Mouse (Mus musculus): ENCODE measurements around the gene Gpha2. TPM values are rescaled to one million over a fixed set of nuclear protein-coding genes. Genes with fewer than 3 reads are reported as not detected.

The Gpha2 gene
- polyA plus RNA-seq, 1 experiment from 2014 or later, result 0.41 TPM

MicroRNAs encoded within 50 kb of the gene (microRNA counts, 519-probe panel; counts per million panel counts)
- 4,122 counts per million, percentile 95 among the panel's probes with 10 or more counts for microRNA mmu-miR-192

Other genes with a start within 250 kb of the Gpha2 start
- not detected in 2 replicates for gene Slc22a20, start 240.2 kb upstream of the Gpha2 start, polyA plus RNA-seq (2015; fragmentation: Nextera tagmentation; extraction: Ambion mirVana)
- gene Capn1, start 210.5 kb upstream of the Gpha2 start, polyA plus RNA-seq (2015; fragmentation: Nextera tagmentation; extraction: Ambion mirVana), result 10.3 and 10.4 TPM in 2 replicates
- 24.2 and 27.4 TPM in 2 replicates for gene Syvn1, start 179.8 kb upstream of the Gpha2 start, polyA plus RNA-seq (2015; fragmentation: Nextera tagmentation; extraction: Ambion mirVana)
- gene Mrpl49, start 168.6 kb upstream of the Gpha2 start, polyA plus RNA-seq (2015; fragmentation: Nextera tagmentation; extraction: Ambion mirVana), result 72.7 and 78.4 TPM in 2 replicates
- gene Fau, start 168.5 kb upstream of the Gpha2 start, polyA plus RNA-seq (2015; fragmentation: Nextera tagmentation; extraction: Ambion mirVana), result 876 and 881 TPM in 2 replicates
- 30.1 and 31.9 TPM in 2 replicates for gene Znhit2, start 165.2 kb upstream of the Gpha2 start, polyA plus RNA-seq (2015; fragmentation: Nextera tagmentation; extraction: Ambion mirVana)
- 34.8 and 34.9 TPM in 2 replicates for gene Tm7sf2, start 158.0 kb upstream of the Gpha2 start, polyA plus RNA-seq (2015; fragmentation: Nextera tagmentation; extraction: Ambion mirVana)
- gene Vps51, start 149.1 kb upstream of the Gpha2 start, polyA plus RNA-seq (2015; fragmentation: Nextera tagmentation; extraction: Ambion mirVana), result 61.2 and 64.5 TPM in 2 replicates
- not detected in 2 replicates for gene Tmem262, start 146.3 kb upstream of the Gpha2 start, polyA plus RNA-seq (2015; fragmentation: Nextera tagmentation; extraction: Ambion mirVana)
- 1.3 and 2.2 TPM in 2 replicates for gene Gm28374, start 144.1 kb upstream of the Gpha2 start, polyA plus RNA-seq (2015; fragmentation: Nextera tagmentation; extraction: Ambion mirVana)
- gene Zfpl1, start 141.4 kb upstream of the Gpha2 start, polyA plus RNA-seq (2015; fragmentation: Nextera tagmentation; extraction: Ambion mirVana), result 58.5 and 61.3 TPM in 2 replicates
- gene Cdca5, start 141.4 kb upstream of the Gpha2 start, polyA plus RNA-seq (2015; fragmentation: Nextera tagmentation; extraction: Ambion mirVana), result 32.3 and 32.9 TPM in 2 replicates
- gene AC131692.1, start 132.0 kb upstream of the Gpha2 start, polyA plus RNA-seq (2015; fragmentation: Nextera tagmentation; extraction: Ambion mirVana), result 0.18 and 0.37 TPM in 2 replicates
- gene Naaladl1, start 120.6 kb upstream of the Gpha2 start, polyA plus RNA-seq (2015; fragmentation: Nextera tagmentation; extraction: Ambion mirVana), result 28.9 and 38.8 TPM in 2 replicates
- 44.3 and 44.7 TPM in 2 replicates for gene Sac3d1, start 107.7 kb upstream of the Gpha2 start, polyA plus RNA-seq (2015; fragmentation: Nextera tagmentation; extraction: Ambion mirVana)
- gene Snx15, start 98.1 kb upstream of the Gpha2 start, polyA plus RNA-seq (2015; fragmentation: Nextera tagmentation; extraction: Ambion mirVana), result 31.7 and 33.8 TPM in 2 replicates
- 0.80 and 1.3 TPM in 2 replicates for gene Batf2, start 85.4 kb upstream of the Gpha2 start, polyA plus RNA-seq (2015; fragmentation: Nextera tagmentation; extraction: Ambion mirVana)
- gene Arl2, start 84.8 kb upstream of the Gpha2 start, polyA plus RNA-seq (2015; fragmentation: Nextera tagmentation; extraction: Ambion mirVana), result 99.2 and 103 TPM in 2 replicates
- gene Majin, start 42.0 kb upstream of the Gpha2 start, polyA plus RNA-seq (2015; fragmentation: Nextera tagmentation; extraction: Ambion mirVana), result not detected in 2 replicates
- 21.2 and 22.3 TPM in 2 replicates for gene Ppp2r5b, start 9.5 kb downstream of the Gpha2 start, polyA plus RNA-seq (2015; fragmentation: Nextera tagmentation; extraction: Ambion mirVana)
- 6.9 and 8.7 TPM in 2 replicates for gene Atg2a, start 15.3 kb downstream of the Gpha2 start, polyA plus RNA-seq (2015; fragmentation: Nextera tagmentation; extraction: Ambion mirVana)
- gene Ehd1, start 50.3 kb downstream of the Gpha2 start, polyA plus RNA-seq (2015; fragmentation: Nextera tagmentation; extraction: Ambion mirVana), result 88.8 and 115 TPM in 2 replicates
- gene Cdc42bpg, start 80.1 kb downstream of the Gpha2 start, polyA plus RNA-seq (2015; fragmentation: Nextera tagmentation; extraction: Ambion mirVana), result 1.0 and 1.4 TPM in 2 replicates
- gene Men1, start 108.6 kb downstream of the Gpha2 start, polyA plus RNA-seq (2015; fragmentation: Nextera tagmentation; extraction: Ambion mirVana), result 68.8 and 71.9 TPM in 2 replicates
- gene Map4k2, start 114.8 kb downstream of the Gpha2 start, polyA plus RNA-seq (2015; fragmentation: Nextera tagmentation; extraction: Ambion mirVana), result 8.8 and 11.0 TPM in 2 replicates
- gene Sf1, start 137.3 kb downstream of the Gpha2 start, polyA plus RNA-seq (2015; fragmentation: Nextera tagmentation; extraction: Ambion mirVana), result 118 and 129 TPM in 2 replicates
- 6.1 and 6.3 TPM in 2 replicates for gene Pygm, start 158.0 kb downstream of the Gpha2 start, polyA plus RNA-seq (2015; fragmentation: Nextera tagmentation; extraction: Ambion mirVana)
- 36.9 and 48.6 TPM in 2 replicates for gene Rasgrp2, start 173.0 kb downstream of the Gpha2 start, polyA plus RNA-seq (2015; fragmentation: Nextera tagmentation; extraction: Ambion mirVana)
- gene Nrxn2, start 192.4 kb downstream of the Gpha2 start, polyA plus RNA-seq (2015; fragmentation: Nextera tagmentation; extraction: Ambion mirVana), result 1.1 and 2.0 TPM in 2 replicates

All from intestine, embryonic 15.5 days (tissue).